Mouse (Mus musculus) spleen, adult 18-20 months (tissue): ENCODE data around the gene Mrpl43.

ENCODE experiments used
- DNase-seq, 2 experiments: peaks; one replicate each; pipeline ENCODE4 v3.0.0; 2022; ENCODE audit warnings: mixed read lengths in 2 of 2

Mrpl43 gene

DNA sequence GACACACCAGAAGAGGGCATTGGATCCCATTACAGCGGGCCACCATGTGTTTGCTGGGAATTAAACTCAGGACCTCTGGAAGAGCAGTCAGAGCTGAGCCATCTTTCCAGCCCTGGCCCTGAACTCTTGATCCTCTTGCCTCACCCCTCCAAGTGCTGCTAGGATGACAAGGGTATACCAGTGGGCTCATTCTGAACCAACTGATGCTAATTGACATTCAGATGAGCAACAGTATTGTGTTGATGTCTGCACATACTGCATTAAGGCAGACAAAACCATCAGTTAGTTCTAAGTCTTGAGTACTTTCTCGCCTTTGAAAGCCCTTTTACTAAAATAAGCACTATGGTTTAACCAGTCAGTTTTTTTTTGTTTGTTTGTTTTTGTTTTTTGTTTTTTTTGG is 46.6 kb downstream of the Mrpl43 start:
- DNase-seq = no peak
